Mouse (Mus musculus): ENCODE measurements around the gene Wfikkn1.
"Not testable (repeated sequence)": the region's sequence is repeated elsewhere in the genome, so short reads cannot be mapped to it uniquely, and the experiment has no call there.

The Wfikkn1 gene

DNA sequence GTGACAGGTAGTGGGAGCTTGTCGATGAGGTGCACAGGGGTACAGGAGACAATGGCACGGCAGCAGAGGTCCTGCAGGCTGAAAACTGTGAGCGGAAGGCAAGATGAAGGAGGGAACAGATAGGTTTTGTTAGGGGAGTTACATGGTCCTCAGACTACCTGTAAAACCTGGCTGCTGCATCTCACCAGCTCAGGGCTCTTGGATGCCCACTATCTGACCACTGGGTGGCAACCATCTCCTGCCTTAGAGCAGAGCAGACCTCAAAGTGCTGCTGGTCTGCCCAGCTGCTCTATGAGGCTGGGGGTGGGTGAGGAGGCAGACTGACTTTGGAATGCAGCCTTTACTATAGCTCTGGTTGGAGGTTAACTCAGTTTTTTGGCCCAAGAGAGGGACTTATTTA lies 3.2 kb upstream of the Wfikkn1 start:
- no peak for DNase-seq

DNA sequence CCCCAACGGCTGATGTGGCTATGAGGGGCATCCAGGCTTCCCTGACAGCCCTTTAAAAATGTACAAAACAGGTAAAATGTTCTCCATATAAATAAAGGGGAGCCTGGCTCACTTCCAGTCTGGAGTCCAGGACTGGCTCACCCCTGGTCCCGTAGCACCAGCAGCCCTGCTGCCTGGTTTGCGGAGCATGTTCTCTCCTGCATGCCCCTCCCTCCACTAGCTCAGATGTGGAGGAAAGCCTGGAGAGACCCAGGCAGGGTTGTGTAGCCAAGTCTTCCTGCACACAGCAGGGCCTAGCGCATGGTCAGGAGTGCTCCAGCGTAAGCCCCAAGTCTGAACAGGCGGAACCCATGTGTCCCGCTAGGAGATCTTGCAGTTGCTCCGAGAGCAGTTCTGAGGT lies 2.6 kb upstream of the Wfikkn1 start:
- no peak for DNase-seq

DNA sequence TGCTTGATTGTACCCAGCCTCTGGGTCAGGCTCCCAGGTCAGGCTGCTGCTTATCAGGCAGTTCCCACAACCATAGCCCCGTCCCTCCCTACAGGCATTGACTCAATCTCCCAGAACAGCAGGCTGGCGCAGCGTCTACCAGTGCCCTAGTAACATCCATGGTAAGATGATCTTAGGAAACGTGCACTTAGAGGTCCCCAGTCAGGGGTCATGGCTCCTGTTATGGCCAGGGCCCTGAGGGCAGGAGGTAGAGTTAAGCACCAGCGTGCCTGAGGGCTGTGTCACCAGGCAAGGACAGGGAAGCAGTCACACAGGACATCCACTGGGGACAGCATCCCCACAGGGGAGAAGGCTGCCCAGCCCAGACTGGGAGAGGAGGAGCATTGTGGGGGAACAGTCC lies 1.6 kb upstream of the Wfikkn1 start:
- no peak for DNase-seq

DNA sequence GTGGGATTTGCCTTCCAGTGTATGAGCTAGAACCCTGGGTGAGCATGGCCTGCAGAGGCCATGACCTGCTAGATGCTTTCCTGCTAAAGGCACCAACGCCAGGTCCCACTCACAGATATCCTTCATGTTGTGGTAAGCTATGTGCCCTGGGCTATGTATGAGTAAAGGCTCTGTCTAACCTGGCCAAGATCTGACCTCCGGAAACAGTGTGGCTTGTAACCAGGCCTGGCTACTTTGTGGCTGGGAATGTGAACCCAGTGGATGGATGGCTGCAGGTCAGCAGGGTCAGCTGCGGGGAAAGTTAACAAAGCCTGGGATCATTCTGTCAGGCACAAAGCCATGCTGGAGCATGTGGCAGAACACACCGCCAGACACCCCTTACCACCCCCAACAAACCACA lies 1.0 kb upstream of the Wfikkn1 start:
- no peak for DNase-seq

DNA sequence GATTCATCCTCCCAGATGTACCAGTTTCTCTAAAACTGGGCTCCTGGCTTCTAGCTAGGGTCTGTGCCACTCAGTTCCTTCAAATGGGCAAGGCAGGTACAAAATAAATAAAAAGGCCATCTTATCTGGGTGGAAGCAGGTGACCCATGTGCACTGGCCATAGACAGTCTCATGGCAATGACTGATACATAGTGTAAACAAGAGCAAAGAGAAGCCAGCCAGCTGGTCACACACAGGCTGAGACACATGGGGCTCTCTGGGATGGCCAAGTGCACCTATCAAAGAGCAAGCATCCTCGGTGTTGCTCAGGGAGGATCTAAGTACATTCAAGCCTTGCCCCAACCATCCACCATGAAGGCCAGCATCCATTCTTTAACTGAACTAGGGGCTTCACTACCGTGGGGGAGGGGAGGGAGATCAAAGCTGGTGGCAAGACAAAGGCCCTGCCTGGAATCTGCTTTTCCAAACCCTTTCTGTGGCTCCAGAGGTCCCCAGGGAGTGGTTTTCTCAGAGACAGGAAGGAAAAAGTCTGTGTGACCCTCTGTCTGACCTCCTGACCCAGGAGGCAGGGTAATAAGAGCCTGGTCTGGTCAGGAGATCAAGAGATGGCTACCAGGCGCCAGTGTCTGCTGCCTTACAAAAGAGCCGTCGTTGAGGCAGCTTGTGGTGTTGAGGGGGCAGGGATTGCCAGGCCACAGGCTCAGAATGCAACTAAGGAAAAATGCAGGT lies 419 bp upstream of the Wfikkn1 start:
- DNase-seq = no peak

DNA sequence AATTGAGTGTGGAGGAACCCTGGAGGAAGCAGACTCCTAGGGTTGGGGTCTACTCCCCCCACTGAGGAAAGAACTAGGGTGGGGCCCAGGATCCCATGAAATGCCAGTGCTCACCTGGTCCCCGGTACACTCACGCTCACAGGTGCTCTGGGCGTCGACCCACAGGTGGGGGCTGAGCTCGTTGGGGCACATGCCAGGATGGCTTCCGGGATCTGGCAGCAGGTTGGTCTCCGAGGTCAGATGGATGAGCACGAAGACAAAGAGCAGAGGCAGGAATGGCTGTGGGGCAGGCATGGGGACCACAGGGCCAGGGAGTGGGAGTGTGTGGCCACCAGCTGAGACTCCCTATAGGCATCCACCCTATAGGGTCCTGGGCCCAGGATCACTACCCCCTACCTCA lies 908 bp downstream of the Wfikkn1 start:
- peak; percentile 56 for DNase-seq

DNA sequence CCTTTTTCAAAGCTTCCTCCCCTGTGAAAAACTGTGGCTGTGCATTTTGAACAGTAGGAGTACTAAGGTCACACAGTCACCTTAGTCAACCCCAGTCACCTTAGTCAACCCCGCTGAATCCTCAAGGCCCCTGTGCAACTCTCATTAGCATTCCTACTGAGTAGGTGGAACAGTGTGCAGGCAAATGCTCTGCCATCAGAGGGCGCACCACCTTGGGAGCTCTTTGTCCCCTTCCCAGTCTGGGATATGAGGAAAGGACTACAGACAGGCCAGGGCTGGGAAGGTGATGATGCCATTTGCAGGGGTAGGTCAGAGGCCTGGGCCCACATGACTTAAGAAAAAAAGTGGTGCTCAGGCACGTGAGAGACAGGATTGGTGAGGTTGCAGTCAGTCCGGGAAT lies 1.4 kb downstream of the Wfikkn1 start:
- DNase-seq = peak; percentile 40

DNA sequence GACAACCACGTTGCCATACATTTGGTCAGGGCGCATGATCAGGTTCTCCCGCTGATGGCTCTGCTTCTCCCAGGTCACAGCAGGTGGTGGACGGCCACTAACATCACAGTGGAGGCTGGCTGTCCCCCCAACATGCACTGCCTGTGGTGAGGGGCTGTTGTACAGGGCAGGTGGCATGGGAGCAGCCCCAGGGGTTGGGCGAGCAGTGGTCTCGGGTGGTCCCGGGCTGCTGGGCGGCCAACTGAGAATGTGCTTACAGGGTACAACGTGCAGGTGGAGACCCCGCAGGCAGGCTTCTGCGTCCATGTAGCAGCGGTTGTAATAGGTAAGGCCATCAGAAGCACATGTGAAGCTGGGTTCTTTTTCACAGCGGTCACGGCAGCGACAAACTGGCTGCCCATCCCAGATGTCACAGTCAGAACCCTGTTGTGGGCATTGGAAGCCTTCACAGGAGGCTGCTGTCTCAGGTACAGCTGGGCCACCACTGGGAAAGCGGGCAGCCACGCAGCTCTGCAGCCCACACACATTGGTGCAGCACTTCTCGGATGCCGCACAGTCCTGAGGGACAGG lies 2.0 kb downstream of the Wfikkn1 start:
- peak; percentile 67 for DNase-seq

DNA sequence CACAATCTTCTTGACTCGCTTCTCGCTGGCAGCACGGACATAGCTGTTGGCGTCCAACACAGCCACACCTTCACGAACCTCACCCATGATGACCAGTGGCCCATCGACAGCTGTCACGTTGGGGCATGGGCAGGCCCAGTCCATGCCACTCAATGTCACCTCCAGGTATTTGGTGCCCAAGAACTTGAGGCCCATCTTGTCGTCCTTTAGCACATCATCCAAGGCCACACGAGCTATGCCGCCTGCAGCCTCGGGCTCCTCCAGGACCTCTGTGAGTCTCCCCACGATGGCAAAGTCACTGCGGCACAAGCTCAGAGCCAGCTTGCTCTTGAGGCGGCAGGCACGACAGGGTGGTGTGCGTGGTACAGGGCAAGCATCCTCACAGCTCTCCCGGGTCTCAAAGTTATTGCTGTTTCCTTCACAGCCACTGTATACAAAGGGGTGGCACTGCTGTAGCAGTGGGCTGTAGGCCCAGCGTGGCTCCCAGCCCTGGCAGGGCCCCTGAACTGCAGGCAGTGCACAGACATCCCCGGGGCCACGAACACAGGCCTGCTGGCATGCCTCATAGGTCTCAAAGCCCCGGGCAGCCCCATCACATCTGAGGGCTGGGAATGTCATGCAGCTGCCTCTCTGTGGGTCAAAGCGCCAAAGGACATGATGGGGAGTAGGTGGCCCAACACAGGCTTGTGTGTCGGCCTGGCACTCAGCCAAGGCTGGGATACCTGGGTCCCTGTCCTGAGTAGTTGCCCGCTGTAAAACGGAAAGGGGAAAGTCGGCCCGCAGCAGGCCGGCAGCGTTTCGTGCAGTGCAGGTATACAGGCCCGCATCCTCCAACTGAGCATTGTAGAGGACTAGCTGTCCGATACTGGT lies 2.7 kb downstream of the Wfikkn1 start:
- DNase-seq = peak; percentile 67

DNA sequence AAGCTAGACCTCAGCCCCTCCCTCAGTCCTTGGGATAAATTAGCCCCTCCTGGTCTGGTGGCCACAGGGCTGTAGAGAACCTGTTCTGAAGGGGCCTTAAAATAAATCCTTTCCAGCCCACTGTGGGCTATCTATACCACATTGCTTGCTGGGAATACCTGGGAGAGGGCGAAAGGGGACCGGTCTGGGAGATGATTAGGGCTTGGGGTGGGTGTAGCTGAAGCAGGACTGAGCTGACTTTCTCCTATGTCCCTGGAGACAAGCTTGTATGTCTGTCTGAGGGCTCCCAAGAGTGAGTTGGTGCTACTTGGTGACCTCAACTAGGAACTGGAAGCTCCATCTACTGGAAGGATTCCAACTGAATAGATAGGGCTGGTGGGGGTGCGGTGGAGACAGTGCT lies 3.6 kb downstream of the Wfikkn1 start:
- DNase-seq = no peak

DNA sequence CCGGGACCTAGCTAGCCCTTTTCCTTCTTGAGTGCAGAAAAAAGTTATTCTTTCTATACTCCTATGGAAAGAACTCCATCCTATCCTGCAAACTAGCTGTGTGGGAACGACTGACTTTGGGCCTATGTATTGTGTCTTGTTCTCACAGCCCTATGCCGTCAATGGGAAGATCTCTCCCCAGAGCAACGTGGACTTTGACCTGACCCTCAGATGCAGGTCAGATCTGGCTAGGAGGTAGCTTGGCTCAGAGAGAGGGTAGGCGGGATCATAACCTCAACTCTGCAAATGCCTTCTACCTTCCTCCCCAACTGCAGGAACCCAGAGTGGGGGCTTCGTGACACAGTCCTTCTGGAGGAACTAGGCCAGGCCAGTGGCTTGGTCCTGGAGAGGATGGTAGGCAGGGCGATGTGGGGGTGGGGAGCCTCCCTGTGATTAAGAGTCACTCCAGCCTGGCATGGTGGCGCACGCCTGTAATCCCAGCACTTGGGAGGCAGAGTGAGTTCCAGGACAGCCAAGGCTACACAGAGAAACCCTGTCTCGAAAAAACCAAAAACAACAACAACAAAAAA lies 4.2 kb downstream of the Wfikkn1 start:
- peak; percentile 65 for DNase-seq

DNA sequence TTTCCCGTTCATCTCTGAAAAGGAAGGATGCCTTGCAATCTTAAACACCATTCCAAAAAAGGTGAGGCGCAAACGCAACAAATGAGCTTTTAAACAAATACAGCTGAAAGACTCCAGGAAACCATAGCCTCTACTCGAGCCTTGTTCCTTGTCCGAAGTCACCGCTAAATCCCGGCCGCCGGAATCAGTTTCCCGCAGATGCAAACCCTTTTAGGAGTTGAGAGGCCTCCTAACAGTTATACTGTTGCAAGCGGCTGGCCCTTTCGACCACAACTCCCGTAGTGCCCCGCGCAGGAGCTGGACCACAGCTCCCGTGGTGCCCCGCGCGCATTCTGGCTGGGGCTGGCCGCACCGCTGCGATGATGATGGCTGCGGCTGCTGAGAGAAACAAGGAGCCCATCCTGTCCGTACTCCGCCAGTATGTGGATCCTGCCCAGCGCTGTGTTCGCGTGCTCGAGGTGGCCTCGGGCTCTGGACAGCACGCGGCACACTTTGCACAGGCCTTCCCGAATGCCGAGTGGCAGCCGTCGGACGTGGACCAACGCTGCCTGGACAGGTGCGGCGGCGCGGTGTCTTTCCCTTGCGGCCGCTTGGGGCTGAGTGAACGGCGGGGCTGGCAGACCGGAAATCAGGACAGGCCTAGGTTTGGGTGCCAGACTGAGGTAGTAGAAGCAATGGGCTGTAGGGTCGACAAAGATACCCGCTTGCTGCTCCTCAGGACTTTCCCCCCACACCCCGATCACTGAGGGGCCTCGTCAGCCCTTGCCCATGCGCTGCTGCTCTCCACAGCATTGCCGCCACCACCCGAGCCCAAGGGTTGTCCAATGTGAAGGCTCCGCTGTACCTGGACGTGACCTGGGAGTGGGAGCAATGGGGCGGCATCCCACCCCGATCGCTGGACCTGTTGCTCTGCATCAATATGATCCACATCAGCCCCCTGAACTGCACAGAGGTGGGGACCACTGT lies 5.2 kb downstream of the Wfikkn1 start:
- DNase-seq = peak; percentile 89

DNA sequence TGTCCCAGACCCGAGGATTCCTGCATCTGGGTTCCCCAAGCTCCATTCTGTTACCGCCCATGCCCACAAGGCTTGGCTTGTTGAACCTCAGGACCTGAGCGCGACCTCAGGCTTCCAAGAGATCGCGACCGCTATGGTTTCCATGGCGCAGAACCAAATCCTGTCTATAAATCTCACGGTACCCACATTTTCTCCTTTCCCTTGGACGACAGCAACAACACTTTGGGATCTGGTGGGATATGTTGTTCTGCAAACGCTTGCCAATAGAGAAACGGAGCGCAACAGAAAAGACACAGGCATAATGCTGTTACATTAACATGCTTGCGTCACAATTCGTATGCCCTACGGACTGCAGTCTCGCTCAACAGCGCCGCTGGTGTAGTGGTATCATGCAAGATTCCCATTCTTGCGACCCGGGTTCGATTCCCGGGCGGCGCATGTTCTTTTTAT lies 5.9 kb downstream of the Wfikkn1 start, which contains the start of gene Mettl26:
Gene Mettl26 (plus strand): TSS at position 354 of the 450 bp plus-strand sequence.
- peak; percentile 87 for DNase-seq

DNA sequence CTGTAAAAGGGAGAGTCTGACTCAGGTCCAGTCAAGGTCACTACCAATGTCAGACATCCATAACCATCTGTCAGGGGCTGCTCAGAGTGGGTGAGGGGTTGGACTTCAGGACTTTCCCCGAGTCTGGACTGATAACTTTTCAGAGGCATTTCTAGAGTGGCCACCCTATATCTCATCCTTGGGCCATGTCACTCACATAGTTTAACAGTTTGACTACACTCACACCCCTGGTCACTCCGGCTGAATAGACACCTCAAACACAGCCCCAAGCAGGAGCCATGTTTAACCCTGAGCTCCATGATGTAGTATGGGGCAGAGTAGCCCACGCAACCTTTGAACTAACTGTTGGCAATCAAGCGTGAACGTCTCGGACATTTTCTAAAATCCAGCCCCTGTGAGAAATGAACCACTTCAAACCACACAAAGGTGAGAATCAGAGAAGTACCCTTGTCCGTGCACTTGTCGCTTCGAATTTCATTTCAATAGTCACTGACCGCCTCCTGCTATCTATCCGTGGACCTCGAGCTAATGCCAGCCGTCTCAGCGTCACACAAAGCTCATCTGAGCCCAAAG lies 6.4 kb downstream of the Wfikkn1 start:
- DNase-seq = peak; percentile 49

DNA sequence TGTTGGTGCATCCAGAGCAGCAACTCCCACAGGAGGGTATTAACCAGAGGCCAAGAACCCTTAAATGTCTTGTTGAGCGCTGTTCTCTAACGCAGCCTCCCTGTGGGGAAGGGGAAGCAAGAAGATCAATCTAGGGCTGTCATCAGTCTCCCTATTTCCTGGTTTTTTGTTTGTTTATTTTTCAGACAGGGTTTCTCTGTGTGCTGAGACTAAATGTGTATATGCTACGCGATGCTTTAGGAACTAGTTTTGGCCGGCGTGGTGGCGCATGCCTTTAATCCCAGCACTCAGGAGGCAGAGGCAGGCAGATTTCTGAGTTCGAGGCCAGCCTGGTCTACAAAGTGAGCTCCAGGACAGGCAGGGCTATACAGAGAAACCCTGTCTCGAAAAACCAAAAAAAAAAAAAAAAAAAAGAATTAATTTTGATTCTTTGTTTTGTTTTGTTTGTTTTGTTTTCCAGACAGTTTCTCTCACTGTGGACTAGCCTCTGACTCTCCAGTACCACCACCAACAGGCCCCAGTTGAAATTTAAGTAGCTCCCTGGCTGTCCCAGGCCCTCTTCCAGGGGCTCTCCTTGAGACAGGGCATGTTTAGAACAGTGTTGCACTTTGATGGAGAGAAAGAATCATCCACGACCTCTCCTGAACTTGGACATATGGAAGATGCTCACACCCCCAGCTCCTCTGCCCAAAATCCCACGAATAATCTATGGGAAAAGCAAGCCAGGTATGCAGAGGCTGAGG lies 7.1 kb downstream of the Wfikkn1 start:
- DNase-seq = peak; percentile 24

DNA sequence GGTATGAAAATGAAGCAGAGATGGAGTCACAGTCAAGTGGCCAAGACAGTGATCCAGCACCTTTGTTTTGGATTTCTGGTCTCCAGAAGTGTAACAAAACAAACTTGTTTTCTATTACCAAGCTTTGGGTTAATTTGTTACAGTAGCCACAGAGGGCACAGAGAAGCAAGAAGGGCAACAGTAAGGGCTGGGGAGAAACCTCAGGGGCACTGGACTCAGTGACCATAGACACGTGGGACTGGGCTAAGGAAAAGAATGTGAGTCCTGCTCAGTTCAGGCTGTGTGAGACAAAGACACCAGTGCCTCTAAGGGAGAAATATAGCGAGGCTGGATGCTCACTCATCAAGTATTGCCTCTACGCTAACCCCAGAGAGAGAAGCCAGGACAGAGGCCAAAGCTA lies 8.0 kb downstream of the Wfikkn1 start:
- no peak for DNase-seq

DNA sequence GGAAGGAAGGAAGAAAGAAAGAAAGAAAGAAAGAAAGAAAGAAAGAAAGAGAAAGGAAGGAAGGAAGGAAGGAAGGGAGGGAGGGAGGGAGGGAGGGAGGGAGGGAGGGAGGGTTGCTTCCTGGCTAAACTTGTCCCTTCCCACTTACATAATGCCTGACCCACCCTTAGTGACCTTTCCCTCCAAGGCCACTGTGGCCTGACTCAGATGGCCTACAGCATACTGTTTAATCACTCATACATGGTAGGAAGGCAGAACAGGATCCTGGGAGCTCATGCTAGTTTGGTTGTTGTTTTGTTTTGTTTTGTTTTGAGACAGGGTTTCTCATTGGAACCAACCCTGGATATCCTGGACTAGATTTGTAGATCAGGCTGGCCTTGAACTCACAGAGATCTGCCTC lies 9.1 kb downstream of the Wfikkn1 start:
- DNase-seq = not testable (repeated sequence)

DNA sequence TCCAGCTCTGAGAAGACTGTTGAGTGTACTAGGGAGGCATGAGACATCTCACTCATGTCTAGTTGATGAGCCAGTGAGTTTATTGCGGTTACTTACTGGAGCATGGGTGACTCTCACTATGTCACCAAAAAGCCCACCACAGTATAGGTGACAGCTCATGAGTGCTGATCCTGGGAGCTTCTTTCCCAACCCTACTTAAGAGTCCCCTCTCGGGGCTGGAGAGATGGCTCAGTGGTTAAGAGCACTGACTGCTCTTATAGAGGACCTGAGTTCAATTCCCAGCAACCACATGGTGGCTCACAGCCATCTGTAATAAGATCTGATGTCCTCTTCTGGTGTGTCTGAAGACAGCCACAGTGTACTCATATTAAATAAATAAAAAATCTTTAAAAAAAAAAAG lies 10.7 kb downstream of the Wfikkn1 start:
- no peak for DNase-seq

DNA sequence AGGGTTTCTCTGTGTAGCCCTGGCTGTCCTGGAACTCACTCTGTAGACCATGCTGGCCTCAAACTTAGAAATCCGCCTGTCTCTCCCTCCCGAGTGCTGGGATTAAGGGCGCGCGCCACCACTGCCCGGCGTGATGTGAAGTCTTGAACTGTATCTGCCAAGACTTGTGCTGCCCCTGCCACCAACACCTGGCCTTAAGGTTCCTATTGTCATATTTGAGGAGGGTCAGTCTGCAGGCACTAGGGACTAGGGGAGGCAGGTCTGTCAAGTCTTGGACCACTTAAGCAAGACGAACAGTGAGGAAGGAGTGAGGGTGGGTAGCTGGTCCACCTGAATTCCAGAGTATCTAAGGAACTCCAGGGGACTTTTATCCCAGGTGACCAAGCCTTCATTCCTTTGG lies 11.2 kb downstream of the Wfikkn1 start:
- DNase-seq = no peak

DNA sequence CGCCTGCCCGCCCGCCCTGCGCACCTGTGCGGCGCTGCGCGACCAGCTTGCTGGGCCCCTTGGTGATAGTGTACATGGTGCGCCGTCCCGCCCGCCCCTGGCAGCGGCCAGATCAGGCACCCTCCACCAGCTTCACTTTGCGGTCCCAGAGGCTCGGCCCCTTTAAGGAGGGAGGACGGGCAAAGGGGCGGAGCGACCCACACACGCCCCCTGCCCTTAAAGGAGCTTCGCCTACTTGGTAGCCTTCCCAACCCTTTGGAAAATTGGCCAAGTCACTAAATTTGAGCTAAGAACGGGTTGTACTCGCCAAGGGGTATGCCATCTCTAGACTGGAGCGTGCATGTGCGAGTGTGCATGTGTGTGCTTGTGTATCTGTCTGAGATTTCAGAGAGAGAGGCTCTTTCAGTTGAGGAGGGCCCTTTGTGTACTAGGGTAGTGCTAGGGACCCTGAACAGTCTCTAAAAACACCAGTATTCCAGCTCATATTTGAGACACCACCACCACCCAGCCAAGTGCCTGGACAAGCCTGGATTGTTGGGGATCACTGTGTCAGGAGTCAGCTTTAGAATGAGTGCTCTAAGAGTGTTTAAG lies 12.0 kb downstream of the Wfikkn1 start, which contains the start of gene Mcrip2:
Gene Mcrip2 (minus strand): TSS at position 164 of the 591 bp plus-strand sequence.
- DNase-seq = peak; percentile 84
